Mouse (Mus musculus): ENCODE results near the gene Gm12216. TPM values are rescaled to one million over a fixed set of nuclear protein-coding genes. Genes with fewer than 3 reads are reported as not detected.
"Not testable (repeated sequence)": the region's sequence is repeated elsewhere in the genome, so short reads cannot be mapped to it uniquely, and the experiment has no call there.

Gene Gm12216
- polyA plus RNA-seq, 1 experiment from 2014 or later, result 0.44 TPM

- not testable (repeated sequence) for H3K4me1 ChIP-seq (ENCODE audit: control insufficient read depth, low read depth, low read length); H3K27me3 ChIP-seq (ENCODE audit: control insufficient read depth, insufficient read depth, low read depth, low read length); H3K9me3 ChIP-seq (replicated peaks; ENCODE audit: control insufficient read depth, low read length); H3K9ac ChIP-seq (ENCODE audit: low read depth, low read length); H3K4me2 ChIP-seq (ENCODE audit: low read depth, low read length); ATAC-seq (ENCODE audit: low read depth); H3K27ac ChIP-seq (ENCODE audit: low read length); H3K36me3 ChIP-seq (ENCODE audit: control insufficient read depth, insufficient read depth); H3K4me3 ChIP-seq (ENCODE audit: low read depth, low read length)
- 70% methylated on average over 5 of the region's 5 CpGs for WGBS (ENCODE audit: insufficient replicate concordance)
Measured at GRCm38 (mm10) chr11:53878096-53878495, 19.0 kb upstream of the Gm12216 start.

GRCm38 (mm10) chr11:53876488-53876887 lies 17.4 kb upstream of the Gm12216 start:
- Histone ChIP-seq H3K27me3 (ENCODE audit: control insufficient read depth, insufficient read depth, low read depth, low read length) (no peaks in the 10 kb centered on the region), H3K4me1 (ENCODE audit: control insufficient read depth, low read depth, low read length) (no peaks in the 10 kb centered on the region), H3K36me3 (ENCODE audit: control insufficient read depth, insufficient read depth) (no peaks in the 10 kb centered on the region), H3K27ac (ENCODE audit: low read length) (no peak overlapping the region), H3K9ac (ENCODE audit: low read depth, low read length) (no peak overlapping the region), H3K4me3 (ENCODE audit: low read depth, low read length) (no peak overlapping the region), H3K4me2 (ENCODE audit: low read depth, low read length) (no peak overlapping the region), H3K9me3 (replicated peaks; ENCODE audit: control insufficient read depth, low read length) (no peaks in the 10 kb centered on the region)
- ATAC-seq (ENCODE audit: low read depth), result no peak
- WGBS (ENCODE audit: insufficient replicate concordance), result 54% methylated on average over 4 of the region's 4 CpGs

- 75% methylated on average over 4 of the region's 4 CpGs for WGBS (ENCODE audit: insufficient replicate concordance)
- Histone ChIP-seq H3K27me3 (ENCODE audit: control insufficient read depth, insufficient read depth, low read depth, low read length) (no peaks in the 10 kb centered on the region), H3K36me3 (ENCODE audit: control insufficient read depth, insufficient read depth) (no peaks in the 10 kb centered on the region), H3K4me1 (ENCODE audit: control insufficient read depth, low read depth, low read length) (no peaks in the 10 kb centered on the region), H3K27ac (ENCODE audit: low read length) (no peak overlapping the region), H3K4me2 (ENCODE audit: low read depth, low read length) (no peak overlapping the region), H3K4me3 (ENCODE audit: low read depth, low read length) (no peak overlapping the region), H3K9me3 (replicated peaks; ENCODE audit: control insufficient read depth, low read length) (no peaks in the 10 kb centered on the region), H3K9ac (ENCODE audit: low read depth, low read length) (no peak overlapping the region)
- ATAC-seq (ENCODE audit: low read depth), result no peak
Measured at GRCm38 (mm10) chr11:53874706-53875105, 15.7 kb upstream of the Gm12216 start.

GRCm38 (mm10) chr11:53873909-53874704 lies 15.1 kb upstream of the Gm12216 start:
- not testable (repeated sequence) for ATAC-seq (ENCODE audit: low read depth); H3K4me1 ChIP-seq (ENCODE audit: control insufficient read depth, low read depth, low read length); H3K27ac ChIP-seq (ENCODE audit: low read length); H3K4me2 ChIP-seq (ENCODE audit: low read depth, low read length); H3K36me3 ChIP-seq (ENCODE audit: control insufficient read depth, insufficient read depth); H3K27me3 ChIP-seq (ENCODE audit: control insufficient read depth, insufficient read depth, low read depth, low read length); H3K4me3 ChIP-seq (ENCODE audit: low read depth, low read length); H3K9me3 ChIP-seq (replicated peaks; ENCODE audit: control insufficient read depth, low read length); H3K9ac ChIP-seq (ENCODE audit: low read depth, low read length)
- WGBS (ENCODE audit: insufficient replicate concordance), result 57% methylated on average over 5 of the region's 5 CpGs

GRCm38 (mm10) chr11:53871786-53872507 lies 12.9 kb upstream of the Gm12216 start:
- Histone ChIP-seq H3K36me3 (ENCODE audit: control insufficient read depth, insufficient read depth) (no peaks in the 10 kb centered on the region), H3K9me3 (replicated peaks; ENCODE audit: control insufficient read depth, low read length) (no peaks in the 10 kb centered on the region), H3K9ac (ENCODE audit: low read depth, low read length) (no peak overlapping the region), H3K4me2 (ENCODE audit: low read depth, low read length) (no peak overlapping the region), H3K4me3 (ENCODE audit: low read depth, low read length) (no peak overlapping the region), H3K27ac (ENCODE audit: low read length) (no peak overlapping the region), H3K27me3 (ENCODE audit: control insufficient read depth, insufficient read depth, low read depth, low read length) (no peaks in the 10 kb centered on the region), H3K4me1 (ENCODE audit: control insufficient read depth, low read depth, low read length) (no peaks in the 10 kb centered on the region)
- WGBS (ENCODE audit: insufficient replicate concordance), result 78% methylated on average over 2 of the region's 2 CpGs
- no peak for ATAC-seq (ENCODE audit: low read depth)

- no peaks in the 10 kb centered on the region for H3K36me3 ChIP-seq (ENCODE audit: control insufficient read depth, insufficient read depth)
- H3K4me2 ChIP-seq (ENCODE audit: low read depth, low read length), result no peak overlapping the region
- H3K4me1 ChIP-seq (ENCODE audit: control insufficient read depth, low read depth, low read length), result no peaks in the 10 kb centered on the region
- H3K27me3 ChIP-seq (ENCODE audit: control insufficient read depth, insufficient read depth, low read depth, low read length), result no peaks in the 10 kb centered on the region
- H3K4me3 ChIP-seq (ENCODE audit: low read depth, low read length), result no peak overlapping the region
- H3K9ac ChIP-seq (ENCODE audit: low read depth, low read length), result no peak overlapping the region
- no peak overlapping the region for H3K27ac ChIP-seq (ENCODE audit: low read length)
- no peak for ATAC-seq (ENCODE audit: low read depth)
- WGBS (ENCODE audit: insufficient replicate concordance), result 69% methylated on average over 5 of the region's 5 CpGs
- no peaks in the 10 kb centered on the region for H3K9me3 ChIP-seq (replicated peaks; ENCODE audit: control insufficient read depth, low read length)
Measured at GRCm38 (mm10) chr11:53869172-53869571, 10.1 kb upstream of the Gm12216 start.

- H3K9me3 ChIP-seq (replicated peaks; ENCODE audit: control insufficient read depth, low read length); H3K27ac ChIP-seq (ENCODE audit: low read length); H3K27me3 ChIP-seq (ENCODE audit: control insufficient read depth, insufficient read depth, low read depth, low read length); H3K4me3 ChIP-seq (ENCODE audit: low read depth, low read length); H3K9ac ChIP-seq (ENCODE audit: low read depth, low read length); ATAC-seq (ENCODE audit: low read depth); H3K4me1 ChIP-seq (ENCODE audit: control insufficient read depth, low read depth, low read length); H3K36me3 ChIP-seq (ENCODE audit: control insufficient read depth, insufficient read depth); H3K4me2 ChIP-seq (ENCODE audit: low read depth, low read length): not testable (repeated sequence)
- 32% methylated on average over 5 of the region's 5 CpGs for WGBS (ENCODE audit: insufficient replicate concordance)
Measured at GRCm38 (mm10) chr11:53868323-53868722, 9.3 kb upstream of the Gm12216 start.

- H3K36me3 ChIP-seq (ENCODE audit: control insufficient read depth, insufficient read depth); H3K4me2 ChIP-seq (ENCODE audit: low read depth, low read length); ATAC-seq (ENCODE audit: low read depth); H3K27me3 ChIP-seq (ENCODE audit: control insufficient read depth, insufficient read depth, low read depth, low read length); H3K9ac ChIP-seq (ENCODE audit: low read depth, low read length); H3K4me3 ChIP-seq (ENCODE audit: low read depth, low read length); H3K4me1 ChIP-seq (ENCODE audit: control insufficient read depth, low read depth, low read length); H3K27ac ChIP-seq (ENCODE audit: low read length); H3K9me3 ChIP-seq (replicated peaks; ENCODE audit: control insufficient read depth, low read length): not testable (repeated sequence)
- 63% methylated on average over 1 of the region's 4 CpGs for WGBS (ENCODE audit: insufficient replicate concordance)
Measured at GRCm38 (mm10) chr11:53864724-53865310, 5.8 kb upstream of the Gm12216 start.

- WGBS (ENCODE audit: insufficient replicate concordance), result 68% methylated on average over 8 of the region's 9 CpGs
- H3K9ac ChIP-seq (ENCODE audit: low read depth, low read length); H3K4me1 ChIP-seq (ENCODE audit: control insufficient read depth, low read depth, low read length); H3K9me3 ChIP-seq (replicated peaks; ENCODE audit: control insufficient read depth, low read length); H3K36me3 ChIP-seq (ENCODE audit: control insufficient read depth, insufficient read depth); H3K4me3 ChIP-seq (ENCODE audit: low read depth, low read length); H3K4me2 ChIP-seq (ENCODE audit: low read depth, low read length); H3K27me3 ChIP-seq (ENCODE audit: control insufficient read depth, insufficient read depth, low read depth, low read length); ATAC-seq (ENCODE audit: low read depth); H3K27ac ChIP-seq (ENCODE audit: low read length): not testable (repeated sequence)
Measured at GRCm38 (mm10) chr11:53860944-53861343, 1.9 kb upstream of the Gm12216 start.

Data from liver, embryonic 16.5 days (tissue).